Mouse (Mus musculus): ENCODE measurements around the gene Ing1.

Gene Ing1

DNA sequence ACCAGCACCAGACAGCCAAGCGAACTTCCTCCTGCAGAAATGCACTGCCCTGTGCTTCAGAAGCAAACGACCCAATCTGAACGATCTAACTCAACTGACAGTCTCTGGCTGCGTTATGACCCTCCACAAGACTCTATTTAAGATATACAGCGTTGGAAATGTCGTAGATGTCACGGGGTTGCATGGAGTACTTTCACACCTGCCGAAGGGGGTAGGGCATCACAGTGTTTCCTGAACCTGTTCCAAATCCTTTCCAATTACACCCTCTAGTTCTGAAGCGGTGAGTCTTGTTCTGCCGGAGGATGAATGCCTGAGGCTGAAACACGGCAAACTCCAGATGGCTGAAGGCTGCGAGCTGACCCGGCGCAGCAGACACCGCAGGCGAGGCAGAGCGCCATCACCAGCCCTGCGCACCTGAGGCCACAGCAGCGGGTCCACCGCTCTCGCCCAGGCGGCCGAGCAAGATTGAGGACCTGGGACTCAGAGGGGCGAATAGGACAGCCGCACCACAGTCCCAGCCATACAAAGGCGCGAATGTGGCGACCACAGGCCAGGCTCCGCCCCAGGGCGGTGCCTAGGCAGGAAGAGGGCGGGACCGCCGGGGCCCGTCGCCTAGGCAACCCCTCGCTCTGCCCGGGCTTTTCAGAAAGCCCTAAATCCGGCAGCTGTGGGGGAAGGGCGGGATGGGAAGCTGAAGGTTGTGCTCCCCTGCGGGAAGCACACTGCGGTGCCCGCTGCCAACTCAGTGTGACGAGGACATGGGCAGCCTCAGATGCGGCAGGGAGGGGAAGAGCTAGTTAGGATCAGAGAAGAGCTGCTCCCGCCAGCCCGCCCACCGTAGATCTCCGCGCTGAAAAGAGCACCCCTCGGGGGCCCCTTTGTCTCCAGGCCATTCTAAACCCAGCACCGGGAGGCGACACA is at the start of gene Ing1:
Gene Ing1, plus strand, starts transcription at position 773 of the 921 bp plus-strand sequence.
- peak; percentile 97 for DNase-seq (ENCODE audit: low read depth)

DNA sequence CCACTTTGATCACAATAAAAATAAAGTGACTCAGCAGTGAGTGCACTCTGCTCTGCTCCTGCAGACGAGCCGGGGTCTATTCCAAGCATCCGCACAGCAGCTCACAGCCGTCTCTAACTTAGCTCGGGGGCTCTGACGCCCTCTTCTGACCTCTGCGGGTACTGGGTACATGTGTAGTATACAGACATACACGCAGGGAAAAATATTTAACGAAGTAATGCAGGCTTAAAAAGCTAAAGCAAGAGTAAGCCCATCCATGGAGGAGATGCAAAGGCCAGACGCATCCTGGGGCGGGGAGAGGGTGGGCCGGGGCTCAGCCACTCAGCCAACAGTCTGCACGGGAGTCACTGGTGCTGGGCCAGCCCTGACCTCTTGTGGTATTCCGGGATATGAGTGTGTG is 49.3 kb upstream of the Ing1 start:
- no peak for DNase-seq (ENCODE audit: low read depth)

DNA sequence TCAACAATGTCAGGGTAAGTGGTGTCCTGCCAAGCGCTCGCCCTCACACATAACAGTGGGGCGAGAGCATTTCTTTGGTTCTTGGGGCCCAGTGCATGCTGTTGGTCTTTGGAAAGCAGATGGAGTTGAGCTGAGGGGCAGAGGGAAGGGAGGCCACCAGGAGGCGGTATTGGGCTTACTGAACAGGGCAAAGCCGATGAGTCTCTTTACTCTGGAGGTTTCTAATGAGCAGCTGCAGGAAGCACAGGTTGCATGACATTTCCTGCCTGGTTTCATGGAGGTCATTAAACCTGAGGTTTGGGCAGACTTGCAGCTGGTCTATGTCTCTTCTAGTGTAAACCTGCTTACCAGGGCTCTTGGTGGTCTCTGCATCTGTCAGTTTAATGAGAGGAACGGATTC is 48.6 kb upstream of the Ing1 start:
- DNase-seq (ENCODE audit: low read depth) = peak; percentile 74

DNA sequence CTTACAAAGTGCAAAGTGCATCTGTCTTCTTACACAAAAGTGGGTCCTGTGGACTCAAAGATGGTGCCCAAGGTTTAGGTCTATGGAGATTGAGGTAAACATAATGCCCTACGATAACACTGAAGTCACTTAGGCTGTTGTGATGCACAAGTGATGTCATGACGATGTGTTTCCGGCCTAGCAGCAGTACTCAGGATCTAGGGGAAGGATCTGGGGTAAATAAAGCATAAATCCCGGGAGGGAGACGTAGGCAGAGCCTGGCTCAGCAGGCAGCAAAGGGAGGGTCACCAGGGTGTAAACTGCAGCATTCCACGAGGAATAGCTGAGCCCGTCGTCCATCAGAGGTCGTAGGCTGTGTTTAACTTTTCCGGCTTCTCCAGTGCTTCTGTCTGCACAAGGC is 46.5 kb upstream of the Ing1 start:
- DNase-seq (ENCODE audit: low read depth) = no peak

DNA sequence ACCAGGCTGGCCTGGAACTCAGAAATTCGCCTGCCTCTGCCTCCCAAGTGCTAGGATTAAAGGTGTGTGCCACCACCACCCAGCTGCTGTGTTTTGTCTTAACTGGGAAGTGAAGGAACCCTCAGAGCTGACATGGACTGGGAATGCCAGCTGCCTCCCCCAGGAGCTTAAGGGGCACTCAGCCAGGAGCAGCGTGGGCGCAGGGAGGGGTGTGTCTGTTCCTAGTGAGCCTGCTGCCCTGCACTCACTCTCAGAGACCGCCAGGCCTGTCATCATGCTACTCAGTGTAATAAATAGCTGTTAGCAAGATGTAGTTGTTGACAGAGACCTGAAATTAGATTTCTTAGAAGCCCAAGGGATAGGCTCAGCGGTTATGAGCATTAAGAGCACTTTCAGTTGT is 44.4 kb upstream of the Ing1 start:
- no peak for DNase-seq (ENCODE audit: low read depth)

DNA sequence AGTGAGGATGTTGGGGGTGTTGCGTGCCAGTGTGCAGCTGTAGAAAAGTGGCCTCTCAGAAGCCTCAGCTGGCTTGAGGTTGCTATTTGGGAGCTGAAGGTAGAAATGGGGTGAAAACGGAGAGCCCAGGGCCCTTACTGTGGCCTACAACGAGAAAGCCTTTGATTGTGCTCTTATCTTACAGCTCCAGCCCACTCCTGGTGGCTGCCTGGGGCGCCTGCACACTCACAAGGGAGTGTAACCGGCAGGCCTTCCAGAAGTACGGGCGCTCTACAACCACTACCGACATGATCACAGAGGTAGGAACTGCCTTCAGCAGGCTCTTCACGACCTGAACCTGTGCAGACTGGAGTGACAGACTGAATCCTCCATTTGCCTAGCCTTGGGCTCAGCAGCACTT is 42.7 kb upstream of the Ing1 start:
- DNase-seq (ENCODE audit: low read depth) = no peak

DNA sequence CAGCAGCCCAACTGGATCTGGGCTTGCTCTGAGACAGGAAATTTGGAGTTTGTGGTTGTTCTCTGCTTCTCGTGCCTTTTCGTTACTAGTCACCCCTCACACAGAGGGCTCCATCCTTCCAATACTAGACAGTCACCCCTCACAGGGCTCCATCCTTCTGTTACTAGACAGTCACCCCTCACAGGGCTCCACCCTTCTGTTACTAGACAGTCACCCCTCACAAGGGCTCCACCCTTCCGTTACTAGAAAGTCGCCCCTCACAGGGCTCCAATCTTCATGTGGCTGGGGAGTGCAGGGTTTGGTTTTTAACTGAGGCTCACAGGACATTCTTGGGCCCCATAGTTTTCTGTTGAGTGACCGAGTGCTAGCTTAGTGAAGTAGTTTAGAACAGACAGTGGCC is 42.1 kb upstream of the Ing1 start:
- DNase-seq (ENCODE audit: low read depth) = no peak

DNA sequence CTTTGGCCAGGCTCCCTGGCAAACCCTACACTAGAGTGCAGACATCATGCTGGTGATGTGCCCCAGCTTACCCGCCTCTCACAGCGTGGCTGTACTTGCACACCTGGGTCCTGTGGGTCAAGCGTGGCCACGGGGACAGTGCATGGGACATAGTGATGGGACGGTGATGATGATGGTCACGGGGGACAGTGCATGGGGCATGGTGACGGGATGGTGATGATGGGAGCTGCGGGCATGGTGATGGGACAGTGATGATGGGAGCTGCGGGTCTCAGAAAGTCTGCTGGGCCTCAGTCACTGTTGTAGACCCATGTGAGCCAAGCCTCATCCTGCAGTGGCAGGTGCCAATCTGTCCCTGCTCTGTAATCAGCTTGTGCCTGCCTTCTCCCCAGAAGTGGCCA is 39.1 kb upstream of the Ing1 start:
- no peak for DNase-seq (ENCODE audit: low read depth)

DNA sequence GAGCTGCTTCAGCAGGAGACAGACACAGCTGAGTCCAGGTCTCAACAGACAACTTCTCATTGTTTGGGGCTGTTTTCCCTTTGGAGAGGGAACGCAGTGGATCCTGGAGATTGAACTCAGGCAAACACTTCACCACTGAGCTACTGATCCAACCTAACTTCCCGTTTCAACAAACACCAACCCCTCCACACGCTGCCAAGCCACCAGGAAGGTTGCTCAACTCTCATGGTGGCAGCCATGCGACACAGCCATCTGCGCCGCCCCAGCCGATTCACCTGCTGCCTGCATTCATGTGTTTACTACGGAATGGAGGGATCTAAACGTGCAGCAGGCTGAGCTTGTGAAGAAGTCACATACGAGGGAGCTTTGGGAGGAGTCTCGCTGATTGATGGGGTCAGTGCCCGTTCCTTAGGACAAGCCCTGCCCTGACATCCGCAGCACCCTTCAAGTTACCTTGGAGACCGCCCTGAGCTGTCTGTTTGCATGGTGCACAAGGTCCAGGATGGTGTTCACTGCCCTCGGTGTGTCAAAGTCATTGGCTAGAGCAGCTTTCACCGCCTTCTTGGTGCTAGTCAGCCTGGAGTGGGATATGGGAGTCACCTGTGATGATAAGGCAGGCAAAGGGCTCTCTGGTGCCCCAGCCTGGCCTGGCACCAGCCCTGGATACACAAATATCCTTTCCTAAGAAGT is 37.9 kb upstream of the Ing1 start:
- DNase-seq (ENCODE audit: low read depth) = no peak

DNA sequence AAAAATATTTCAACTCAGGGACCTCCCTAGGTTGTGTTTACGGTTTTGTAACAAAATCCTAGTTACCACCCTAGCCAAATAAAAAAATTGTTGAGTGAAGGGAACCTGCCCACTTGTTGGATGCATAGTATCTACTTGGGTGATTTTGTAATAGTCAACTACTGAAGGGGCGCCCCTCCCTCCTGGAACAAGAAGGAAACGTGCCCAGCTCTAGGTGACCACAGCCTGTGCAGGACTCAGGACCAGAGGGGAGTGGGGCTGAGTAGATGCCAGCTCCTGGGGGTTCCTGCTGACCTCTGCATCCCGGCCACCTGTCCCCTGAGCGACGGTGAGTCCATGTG is 37.3 kb upstream of the Ing1 start:
- DNase-seq (ENCODE audit: low read depth) = no peak

DNA sequence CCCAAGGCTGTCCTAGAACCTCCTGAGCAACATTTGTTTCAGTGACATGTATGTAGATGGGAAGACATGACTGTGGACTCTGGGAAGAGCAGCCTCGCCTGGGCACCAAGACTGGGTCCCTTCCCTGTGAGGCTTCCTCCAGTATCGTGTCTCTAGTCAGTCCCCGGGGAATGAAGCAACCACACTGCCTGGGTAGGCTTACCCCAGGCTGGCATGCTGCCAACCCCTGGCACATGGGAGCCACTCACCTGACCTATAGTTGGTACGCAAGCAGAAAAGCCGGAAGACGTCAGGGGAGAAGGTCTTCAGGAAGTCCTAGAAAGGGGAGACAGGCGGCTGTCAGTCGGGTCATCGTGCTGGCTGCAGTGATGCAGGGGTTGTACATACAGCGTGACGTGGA is 36.7 kb upstream of the Ing1 start:
- peak; percentile 8 for DNase-seq (ENCODE audit: low read depth)

DNA sequence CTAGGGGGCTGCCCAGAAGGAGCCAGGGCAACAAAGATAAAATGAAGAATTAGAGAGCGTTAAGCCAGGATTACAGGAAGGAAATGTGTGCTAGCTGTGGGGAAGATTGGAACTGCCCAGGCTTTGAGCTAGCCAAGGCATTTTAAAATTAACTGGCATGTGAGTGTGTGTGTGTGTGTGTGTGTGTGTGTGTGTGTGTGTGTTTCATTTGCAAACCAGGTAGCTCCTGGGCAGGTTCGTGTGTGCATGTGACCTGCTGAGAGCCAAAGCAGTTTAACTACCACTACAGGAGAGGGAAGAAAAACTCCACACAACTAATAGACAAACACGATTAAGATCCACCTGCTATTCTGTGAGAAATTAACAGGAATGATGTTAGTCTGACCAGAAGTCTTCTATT is 32.0 kb upstream of the Ing1 start:
- DNase-seq (ENCODE audit: low read depth) = no peak

DNA sequence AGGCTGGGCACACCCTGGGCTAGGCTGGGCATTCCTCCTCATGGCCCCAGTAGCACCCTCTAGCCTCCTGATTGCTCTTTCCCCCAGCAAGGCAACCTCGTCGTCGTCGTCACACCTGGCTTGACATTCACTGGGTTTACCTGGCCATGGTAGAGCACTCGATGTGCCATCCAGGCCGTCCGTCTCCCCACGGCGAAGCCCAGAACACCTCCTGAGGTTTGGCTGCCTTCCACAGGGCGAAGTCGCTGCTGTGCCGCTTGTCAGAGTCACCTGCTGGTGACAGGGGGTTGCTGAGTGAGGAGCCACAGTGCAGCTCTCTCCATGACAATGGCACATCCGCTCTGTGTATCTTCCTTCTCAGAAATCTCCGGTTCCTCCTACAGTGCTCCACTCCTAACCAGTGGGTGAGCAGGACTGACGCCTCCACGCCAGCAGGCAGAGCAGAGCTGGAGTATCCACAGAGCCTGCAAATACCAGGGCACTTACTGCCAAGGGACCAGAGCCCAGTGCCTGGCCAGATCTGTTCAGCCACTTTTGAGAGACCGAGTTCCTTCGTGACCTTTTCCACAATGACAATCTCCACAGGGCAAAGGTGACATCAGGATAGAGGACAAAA is 25.1 kb upstream of the Ing1 start:
- no peak for DNase-seq (ENCODE audit: low read depth)

DNA sequence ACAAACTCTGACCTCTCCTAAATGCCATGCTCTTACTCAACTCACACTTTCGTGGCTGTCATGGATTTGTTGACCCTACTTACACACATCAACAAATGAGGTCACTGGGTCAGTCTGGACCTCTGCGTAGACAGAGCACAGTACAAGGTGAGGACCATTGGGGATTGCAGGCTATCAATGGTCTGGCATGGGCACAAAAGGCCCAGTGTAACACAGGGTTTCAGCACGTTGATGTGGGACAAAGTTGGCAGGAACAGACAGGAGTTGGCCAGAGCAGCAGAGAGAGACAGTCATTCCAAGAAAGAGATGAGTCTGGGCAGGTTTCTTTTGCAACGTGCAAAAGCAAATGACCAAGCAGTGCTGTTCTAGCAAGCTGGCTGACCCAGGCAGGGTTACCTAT is 24.5 kb upstream of the Ing1 start:
- no peak for DNase-seq (ENCODE audit: low read depth)

DNA sequence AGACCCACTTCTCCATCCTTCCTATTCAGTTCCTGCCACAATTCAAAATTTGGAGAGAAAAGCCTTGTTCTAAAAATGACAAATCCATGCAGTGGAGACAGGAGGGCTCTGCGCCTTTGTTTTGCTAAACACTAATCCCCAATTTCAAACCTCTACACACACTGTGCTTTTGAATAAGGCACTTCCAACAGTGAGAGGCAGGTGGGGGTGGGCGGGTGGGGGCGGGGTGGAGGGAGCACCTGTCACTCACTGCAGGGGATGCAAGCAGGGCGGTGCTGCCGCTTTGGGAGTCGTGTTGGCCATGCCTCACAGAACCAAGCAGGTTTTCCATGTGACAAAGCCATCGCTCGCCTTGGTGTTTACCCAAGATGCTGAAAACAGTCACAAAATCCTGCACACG is 20.9 kb upstream of the Ing1 start:
- DNase-seq (ENCODE audit: low read depth) = no peak

DNA sequence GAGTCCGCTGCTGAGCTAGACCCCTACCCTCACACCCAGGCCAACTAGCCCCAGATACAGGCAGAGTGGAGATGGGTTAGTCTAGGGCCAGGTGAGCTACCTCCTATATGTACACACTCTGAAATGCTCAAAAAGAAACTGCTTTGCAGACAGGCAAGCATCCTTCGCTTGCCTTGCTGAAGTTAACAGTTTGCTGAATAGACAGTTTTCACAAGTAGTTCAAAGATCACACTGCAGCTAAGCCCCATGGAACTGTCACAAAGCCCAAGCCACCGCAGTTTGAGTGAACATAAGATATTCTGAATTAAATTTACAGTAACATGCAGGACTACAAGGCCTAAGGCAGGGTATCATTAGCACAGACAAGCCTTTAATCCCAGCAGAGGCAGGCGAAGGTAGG is 16.3 kb upstream of the Ing1 start:
- no peak for DNase-seq (ENCODE audit: low read depth)

DNA sequence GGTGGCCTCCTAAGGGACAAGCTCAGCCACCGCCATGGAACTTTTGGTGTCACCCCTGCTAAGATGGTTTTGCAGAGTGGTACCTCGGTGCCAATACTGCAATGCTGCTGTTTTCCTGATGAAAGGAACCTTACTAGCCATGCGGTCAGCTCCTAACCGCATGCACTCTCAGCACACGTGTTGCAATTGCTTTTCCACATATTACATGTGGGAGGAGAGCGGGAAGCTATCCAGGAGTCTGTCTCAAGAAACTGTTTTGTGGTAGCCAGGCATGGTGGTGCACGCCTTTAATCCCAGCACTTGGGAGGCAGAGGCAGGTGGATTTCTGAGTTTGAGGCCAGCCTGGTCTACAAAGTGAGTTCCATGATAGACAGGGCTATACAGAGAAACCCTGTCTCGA is 15.2 kb upstream of the Ing1 start:
- no peak for DNase-seq (ENCODE audit: low read depth)

DNA sequence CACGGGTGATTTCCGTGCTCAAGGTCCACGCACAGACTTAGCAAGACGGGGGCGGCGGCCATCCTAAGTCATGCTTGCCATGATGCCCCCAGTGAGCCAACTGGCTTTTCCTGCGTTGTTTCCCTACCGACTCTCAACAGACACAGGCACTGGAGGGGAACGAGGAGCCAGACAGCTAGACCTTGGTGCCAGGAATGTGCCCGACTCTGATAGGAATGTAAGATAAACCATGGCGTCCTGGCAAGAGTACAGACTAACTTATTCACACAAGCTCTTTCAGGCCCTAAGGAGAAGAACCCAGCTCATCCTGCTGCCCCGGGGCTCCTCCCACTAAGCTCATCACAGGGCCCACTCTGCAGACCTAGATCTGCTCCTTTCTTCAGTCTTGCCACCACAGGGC is 13.3 kb upstream of the Ing1 start:
- DNase-seq (ENCODE audit: low read depth) = no peak

DNA sequence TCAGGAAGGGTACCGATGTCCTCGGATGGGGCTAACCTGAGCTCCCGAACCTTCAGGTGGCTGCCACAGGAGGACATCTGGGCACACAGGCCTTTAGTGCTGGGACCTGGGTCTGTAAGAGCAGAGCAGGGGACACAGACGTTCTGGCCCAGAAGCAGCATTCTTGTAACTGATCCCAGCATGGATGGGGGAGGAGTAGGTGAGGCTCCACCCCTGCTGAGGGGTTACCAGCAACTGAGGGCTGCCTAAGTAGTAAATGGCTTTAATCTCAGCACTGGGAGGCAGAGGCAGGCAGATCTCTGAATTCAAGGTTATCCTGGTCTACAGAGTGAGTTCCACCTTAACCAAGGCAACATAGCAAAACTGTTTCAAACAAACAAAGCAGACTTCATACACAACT is 12.5 kb upstream of the Ing1 start:
- DNase-seq (ENCODE audit: low read depth) = no peak

DNA sequence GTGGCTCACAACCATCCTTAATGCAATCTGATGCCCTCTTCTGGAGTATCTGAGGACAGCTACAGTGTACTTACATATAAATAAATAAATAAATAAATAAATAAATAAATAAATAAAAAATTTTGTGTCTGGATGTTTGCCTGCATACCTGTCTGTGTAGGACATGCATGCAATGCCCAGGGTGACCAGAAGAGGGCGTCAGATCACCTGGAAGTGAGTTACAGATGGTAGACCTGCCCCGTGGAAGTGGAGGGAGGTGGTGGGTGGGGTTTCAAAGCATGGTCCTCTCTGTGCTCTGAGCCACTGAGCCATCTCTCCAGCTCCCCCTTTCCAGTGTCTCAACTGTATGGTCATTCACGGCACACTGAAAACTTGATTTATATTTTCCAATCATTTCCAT is 11.0 kb upstream of the Ing1 start:
- DNase-seq (ENCODE audit: low read depth) = peak; percentile 44

DNA sequence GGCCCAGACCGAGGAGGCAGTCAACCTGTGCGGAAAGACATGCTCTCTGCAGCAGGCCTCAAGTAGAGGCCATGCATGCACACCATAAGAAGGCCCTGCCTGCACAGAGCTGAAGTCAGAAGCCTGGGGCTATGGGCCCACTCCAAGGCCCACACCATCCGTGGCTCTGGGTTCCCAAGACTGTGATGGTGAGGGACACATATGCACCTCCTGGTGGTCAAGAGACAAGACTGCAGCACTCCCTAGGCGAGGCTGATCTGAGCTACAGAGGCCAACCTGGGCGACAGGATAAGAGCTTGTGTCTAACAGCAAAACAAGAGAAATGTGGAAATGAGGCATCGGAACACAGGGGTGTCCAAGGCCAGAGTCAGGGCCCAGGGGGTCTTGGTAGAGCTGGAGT is 8.3 kb upstream of the Ing1 start:
- peak; percentile 24 for DNase-seq (ENCODE audit: low read depth)

DNA sequence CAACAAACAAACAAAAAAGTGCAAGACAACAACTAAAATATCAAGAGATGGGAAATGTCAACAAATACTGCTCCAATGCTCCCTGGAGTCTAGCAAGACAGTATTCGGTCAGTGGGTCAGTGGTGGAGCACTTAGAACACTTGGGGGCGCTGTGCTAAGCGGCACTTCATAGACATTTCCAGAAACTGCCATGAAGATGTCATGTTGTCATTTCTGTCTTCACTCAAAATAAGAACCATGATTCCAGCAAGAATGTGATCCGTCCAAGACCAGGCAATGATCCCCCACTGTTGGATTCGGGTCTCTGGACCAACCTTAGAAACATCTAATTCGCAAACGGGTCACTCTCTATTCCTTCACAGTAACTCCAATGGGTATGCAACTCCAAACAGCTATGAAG is 5.7 kb upstream of the Ing1 start:
- peak; percentile 77 for DNase-seq (ENCODE audit: low read depth)

DNA sequence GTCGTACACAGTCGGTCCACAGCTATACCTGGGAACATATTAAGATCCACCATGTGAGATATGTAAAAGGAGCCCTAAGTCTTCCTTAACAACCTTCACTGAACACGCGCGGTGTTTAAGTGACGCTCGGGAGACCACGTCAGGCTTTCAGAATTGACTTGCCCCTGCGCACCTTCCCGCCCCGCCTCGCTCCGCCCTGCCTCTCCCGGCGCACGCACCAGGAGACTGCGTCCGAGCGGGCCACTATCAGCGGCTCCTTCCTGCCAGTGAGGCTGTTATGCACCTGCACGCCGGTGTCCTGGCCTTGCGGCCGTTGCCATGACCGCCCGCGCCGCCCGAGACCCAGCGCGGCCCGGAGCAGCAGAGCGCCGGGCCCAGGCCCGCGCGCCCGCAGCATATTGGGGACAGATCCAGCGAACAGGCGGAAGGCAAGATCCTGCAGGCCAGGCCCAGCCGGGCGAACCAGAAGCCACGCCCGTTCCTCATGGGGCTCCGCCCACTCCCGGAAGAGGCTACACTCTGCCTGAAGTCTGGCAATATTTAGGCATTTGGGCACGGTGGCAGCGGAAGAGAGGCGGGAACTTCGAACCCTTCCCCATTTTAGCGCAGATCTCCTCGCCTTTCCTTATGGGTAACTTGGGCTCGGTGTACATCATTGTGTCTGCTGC is 5.0 kb upstream of the Ing1 start, which contains the start of gene Cars2:
Gene Cars2, minus strand, starts transcription at position 503 of the 668 bp plus-strand sequence.
- peak; percentile 95 for DNase-seq (ENCODE audit: low read depth)

All from NIH3T3 (cell line).